1 mouse cellular context compared by ENCODE assay signal in the genomic region with DNA sequence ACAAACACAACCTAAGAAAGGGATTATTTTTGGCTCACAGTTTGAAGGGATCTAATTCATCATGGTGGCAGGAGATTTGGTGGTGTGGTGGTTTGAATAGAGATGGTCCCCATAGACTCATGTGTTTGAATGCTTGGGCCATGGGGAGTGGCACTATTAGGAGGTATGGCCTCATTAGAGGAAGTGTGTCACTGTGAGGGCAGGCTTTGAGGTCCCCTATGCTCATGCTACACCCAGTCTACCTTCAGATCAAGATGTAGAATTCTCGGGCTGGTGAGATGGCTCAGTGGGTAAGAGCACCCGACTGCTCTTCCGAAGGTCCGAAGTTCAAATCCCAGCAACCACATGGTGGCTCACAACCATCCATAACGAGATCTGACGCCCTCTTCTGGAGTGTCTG. TPM values are rescaled to one million over a fixed set of nuclear protein-coding genes. Genes with fewer than 3 reads are reported as not detected.
"Had no signal": no experiment of that assay in that cellular context is flagged by ENCODE, and none has a peak within 500 bp of the region (broad histone marks: within the 10 kb centered on the region; RNA-seq: fewer than 3 reads in every experiment).

No protein-coding gene starts in this region.

RNA-seq across cellular contexts. Expression of gene Gfpt2, which starts 26.5 kb away (rescaled TPM):
- polyA plus RNA-seq: erythroblast, embryonic 14.5 days had no signal
